Mouse (Mus musculus): ENCODE measurements around the gene Lactb.

DNA sequence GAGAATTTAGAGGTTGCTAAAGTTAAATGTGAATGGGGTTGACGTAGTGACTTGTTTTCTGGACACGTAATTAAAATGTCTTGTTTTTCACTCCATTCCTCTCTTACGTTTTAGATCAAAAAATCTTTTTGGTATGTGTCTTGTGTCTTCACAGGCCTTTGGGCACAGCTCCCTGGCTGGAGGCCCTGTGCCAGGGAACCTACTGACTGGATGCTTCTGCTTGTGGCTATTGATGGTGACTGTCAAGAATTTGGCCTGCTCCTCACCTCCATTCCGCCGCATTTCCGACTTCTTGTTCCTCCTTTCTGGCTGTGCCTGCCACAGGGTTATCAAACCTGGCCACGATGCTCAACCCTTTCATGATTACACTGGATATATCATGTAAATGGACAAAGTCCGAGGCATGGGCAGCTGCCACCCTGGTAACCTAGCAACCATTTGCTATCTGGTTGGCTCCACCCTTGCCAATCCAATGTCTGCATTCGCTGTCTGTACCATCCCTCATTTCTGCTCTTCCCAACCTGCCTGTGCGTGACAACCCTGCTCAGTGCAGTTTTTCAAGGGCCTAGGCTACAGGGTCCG is 30.0 kb upstream of the Lactb start:
- no peak for TF ChIP-seq CTCF (IDR thresholded peaks at IDR 0.05; ENCODE audit: borderline replicate concordance, insufficient read depth, low read length)
- no peak for TF ChIP-seq POLR2A (IDR thresholded peaks at IDR 0.05; ENCODE audit: low read depth, low read length)
